Mouse (Mus musculus) embryonic facial prominence, embryonic 13.5 days (tissue): ENCODE results near the gene Rpain. TPM values are rescaled to one million over a fixed set of nuclear protein-coding genes. Genes with fewer than 3 reads are reported as not detected.

Experiments used
- polyA plus RNA-seq: library from polyadenylated mRNA; unstranded; fragments of >200 nt; fragmentation: Nextera tagmentation; extraction: Ambion mirVana; gene quantifications from 2 replicates; pipeline ENCODE4 v1.2.1, GENCODE M21; 2015

Rpain gene
- polyA plus RNA-seq, 1 experiment from 2014 or later, result 80.7 TPM

Other genes starting within 250 kb of the Rpain start
- gene Zfp3, start 206.0 kb upstream of the Rpain start, polyA plus RNA-seq, result 6.0 and 7.6 TPM in 2 replicates
- 0.25 TPM in 1 of 2 replicates, not detected in the other for gene Scimp, start 157.6 kb upstream of the Rpain start, polyA plus RNA-seq
- gene Rabep1, start 125.4 kb upstream of the Rpain start, polyA plus RNA-seq, result 46.2 and 46.3 TPM in 2 replicates
- gene Nup88, start 240 bp upstream of the Rpain start, polyA plus RNA-seq, result 130 and 140 TPM in 2 replicates
- 233 and 254 TPM in 2 replicates for gene C1qbp, start 12.8 kb downstream of the Rpain start, polyA plus RNA-seq
- 18.3 and 20.6 TPM in 2 replicates for gene Dhx33, start 34.2 kb downstream of the Rpain start, polyA plus RNA-seq
- 52.8 and 53.7 TPM in 2 replicates for gene Mis12, start 49.4 kb downstream of the Rpain start, polyA plus RNA-seq
- gene Derl2, start 49.6 kb downstream of the Rpain start, polyA plus RNA-seq, result 39.2 and 42.5 TPM in 2 replicates
- 252 and 255 TPM in 2 replicates for gene 6330403K07Rik, start 63.3 kb downstream of the Rpain start, polyA plus RNA-seq
- gene Nlrp1a, start 174.5 kb downstream of the Rpain start, polyA plus RNA-seq, result 0.07 and 0.18 TPM in 2 replicates